ENCODE assay signal across 8 mouse cellular contexts in the genomic region with DNA sequence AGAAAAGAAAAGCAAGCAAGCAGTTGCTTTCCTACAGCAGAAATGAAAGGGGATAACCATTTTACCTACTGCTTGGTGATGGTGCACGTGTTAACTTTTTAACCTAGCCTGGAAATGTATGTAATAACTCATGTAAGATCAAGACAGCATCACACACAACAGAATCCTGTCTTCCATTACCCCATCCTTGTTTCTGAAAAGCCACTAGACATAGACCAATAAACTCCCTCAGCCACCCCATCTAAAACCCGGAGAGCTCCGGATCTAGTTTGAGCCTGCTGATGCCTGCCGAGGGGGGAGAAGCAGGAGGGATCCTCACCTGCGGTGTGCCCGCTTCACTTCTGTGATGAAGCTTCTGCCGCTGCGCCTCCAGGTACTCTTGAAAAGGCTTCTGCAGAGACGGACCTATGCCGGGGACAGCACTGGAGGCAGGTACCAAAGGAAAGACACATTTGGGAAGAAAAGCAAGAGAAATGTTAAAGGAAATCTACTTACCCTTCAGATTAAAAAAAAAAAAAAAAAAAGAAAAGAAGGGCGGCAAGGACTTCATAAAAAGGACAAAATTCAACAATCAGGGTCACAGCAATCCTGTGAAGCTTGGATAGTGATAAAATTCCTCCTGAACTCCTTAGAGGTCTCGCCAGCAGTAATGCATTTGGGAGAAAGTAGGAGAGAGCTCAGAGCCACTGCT. TPM values are rescaled to one million over a fixed set of nuclear protein-coding genes. Genes with fewer than 3 reads are reported as not detected.
DNase-seq lines count a peak whose midpoint lies in the region; ATAC-seq lines count a peak whose summit lies in the region.

No protein-coding gene starts in this region.

- peak overlapping the region; percentile 82 for H3K27ac ChIP-seq in limb, embryonic 15.5 days
- 0 out of 2 replicates have a peak overlapping the region, but pooled peaks have one; percentile 33 for H3K27ac ChIP-seq in neural tube, embryonic 13.5 days (replicated peaks)

- H3K4me3 ChIP-seq in limb, embryonic 15.5 days, result peak overlapping the region; percentile 38
- peak overlapping the region; percentile 13 for H3K4me3 ChIP-seq in neural tube, embryonic 13.5 days

- H3K4me1 ChIP-seq in limb, embryonic 15.5 days, result peaks cover 13% of the 10 kb centered on the region
- peaks cover 11% of the 10 kb centered on the region; the same call in 1 of the 2 replicates for H3K4me1 ChIP-seq in neural tube, embryonic 13.5 days (replicated peaks)

- peak overlapping the region; percentile 23; the same call in 1 of the 2 replicates for H3K9ac ChIP-seq in limb, embryonic 15.5 days
- H3K9ac ChIP-seq in neural tube, embryonic 13.5 days, result 0 out of 2 replicates have a peak overlapping the region, but pooled peaks have one; percentile 42

- peak overlapping the region; percentile 37 for H3K4me2 ChIP-seq in limb, embryonic 15.5 days
- peak overlapping the region; percentile 34 for H3K4me2 ChIP-seq in neural tube, embryonic 13.5 days

- peak; percentile 11 for DNase-seq in MN1 (ENCODE audit: low spot score)
- DNase-seq in heart, postnatal 4 days, result peak; percentile 50
- no peak for DNase-seq in urinary bladder, adult 2 months (ENCODE audit: low spot score)
- DNase-seq in left cerebral cortex, adult 8-10 months (ENCODE audit: low spot score in 2 of 2), result no peak
- DNase-seq in ovary, adult 18-20 months (ENCODE audit: low spot score), result no peak

- H3K9me3 ChIP-seq in limb, embryonic 15.5 days, result no peaks in the 10 kb centered on the region
- no peaks in the 10 kb centered on the region for H3K9me3 ChIP-seq in neural tube, embryonic 13.5 days

- no peaks in the 10 kb centered on the region for H3K27me3 ChIP-seq in limb, embryonic 15.5 days
- no peaks in the 10 kb centered on the region for H3K27me3 ChIP-seq in neural tube, embryonic 13.5 days

- no peaks in the 10 kb centered on the region for H3K36me3 ChIP-seq in limb, embryonic 15.5 days
- H3K36me3 ChIP-seq in neural tube, embryonic 13.5 days, result peaks cover 16% of the 10 kb centered on the region

- 22% methylated on average over 12 of the region's 12 CpGs for WGBS in limb, embryonic 15.5 days
- whole genome bisulfite sequencing in neural tube, embryonic 13.5 days, result 31% methylated on average over 12 of the region's 12 CpGs

- peak; percentile 15 for ATAC-seq in CD4-positive, CD25-positive, alpha-beta regulatory T cell, adult 4 months
- no peak for ATAC-seq in limb, embryonic 15.5 days (ENCODE audit: insufficient number of reproducible peaks, low FRiP score, low TSS enrichment, low read depth)
- ATAC-seq in neural tube, embryonic 13.5 days (ENCODE audit: low read depth), result no peak

RNA-seq across cellular contexts. Expression of a gene that starts 41.5 kb away (rescaled TPM):
- 1 to 10 TPM; 4.0 to 6.7 TPM for polyA plus RNA-seq in CD4-positive, CD25-positive, alpha-beta regulatory T cell, adult 4 months (2017; shearing (Covaris generic))
- 1 to 10 TPM; 8.4 to 9.7 TPM for total RNA-seq in heart, postnatal 4 days (2021)
- 11.1 and 11.3 TPM in 2 replicates for polyA plus RNA-seq in limb, embryonic 15.5 days (2015; fragmentation: Nextera tagmentation; extraction: Ambion mirVana)
- 7.8 and 8.6 TPM in 2 replicates for polyA plus RNA-seq in neural tube, embryonic 13.5 days (2015; fragmentation: Nextera tagmentation; extraction: Ambion mirVana)
- polyA plus RNA-seq in urinary bladder, adult 2 months (2012; rRNA removed), result 6.5 and 7.9 TPM in 2 replicates
- total RNA-seq in left cerebral cortex, adult 8-10 months (2022), result 1 to 10 TPM; 3.8 to 4.8 (median 3.9) TPM

RNA-seq across cellular contexts. Expression of a gene that starts 41.7 kb away (rescaled TPM):
- 10 to 100 TPM; 58.9 to 62.5 TPM for polyA plus RNA-seq in CD4-positive, CD25-positive, alpha-beta regulatory T cell, adult 4 months (2017; shearing (Covaris generic))
- 10 to 100 TPM; 27.7 to 28.8 TPM for total RNA-seq in heart, postnatal 4 days (2021)
- 73.2 and 74.5 TPM in 2 replicates for polyA plus RNA-seq in limb, embryonic 15.5 days (2015; fragmentation: Nextera tagmentation; extraction: Ambion mirVana)
- 54.8 and 62.7 TPM in 2 replicates for polyA plus RNA-seq in neural tube, embryonic 13.5 days (2015; fragmentation: Nextera tagmentation; extraction: Ambion mirVana)
- polyA plus RNA-seq in urinary bladder, adult 2 months (2012; rRNA removed), result 17.4 and 17.9 TPM in 2 replicates
- total RNA-seq in left cerebral cortex, adult 8-10 months (2022), result 10 to 100 TPM; 39.0 to 44.0 (median 39.5) TPM

Comparison
In these comparisons a context has a peak if more than half of its experiments do, and no peak if none do; other contexts are left out.
1. DNase-seq: peak in MN1 (single experiment) and heart, postnatal 4 days (single experiment); none in urinary bladder, adult 2 months (single experiment), left cerebral cortex, adult 8-10 months (0 of 2) and ovary, adult 18-20 months (single experiment).